Mouse (Mus musculus) right cerebral cortex, postnatal 25 days (tissue): ENCODE measurements around the gene Vdr.
"Not testable (repeated sequence)": the region's sequence is repeated elsewhere in the genome, so short reads cannot be mapped to it uniquely, and the experiment has no call there.

Experiments used
- DNase-seq: peaks from one replicate; pipeline ENCODE4 v3.0.0; 2022

Vdr gene

DNA sequence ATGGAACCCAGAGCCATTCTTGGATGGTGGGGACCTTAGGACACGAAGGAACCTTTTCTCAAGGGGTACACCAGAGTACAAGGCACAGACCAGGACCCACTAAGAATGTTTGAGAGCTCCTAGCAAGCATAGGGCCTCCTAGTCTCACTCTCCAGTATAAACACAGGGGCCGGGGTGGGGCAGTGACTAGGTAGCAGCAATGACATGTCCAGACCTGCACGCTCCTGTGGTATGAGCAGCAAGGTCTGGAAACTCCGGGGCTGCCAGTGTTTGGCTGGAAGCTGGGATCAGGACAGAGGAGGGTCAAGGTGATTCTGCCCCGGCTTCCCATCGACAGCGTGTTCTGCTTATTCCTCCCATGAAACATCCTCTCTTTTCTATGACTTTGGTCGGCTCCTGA lies 34.6 kb downstream of the Vdr start:
- DNase-seq, result no peak

DNA sequence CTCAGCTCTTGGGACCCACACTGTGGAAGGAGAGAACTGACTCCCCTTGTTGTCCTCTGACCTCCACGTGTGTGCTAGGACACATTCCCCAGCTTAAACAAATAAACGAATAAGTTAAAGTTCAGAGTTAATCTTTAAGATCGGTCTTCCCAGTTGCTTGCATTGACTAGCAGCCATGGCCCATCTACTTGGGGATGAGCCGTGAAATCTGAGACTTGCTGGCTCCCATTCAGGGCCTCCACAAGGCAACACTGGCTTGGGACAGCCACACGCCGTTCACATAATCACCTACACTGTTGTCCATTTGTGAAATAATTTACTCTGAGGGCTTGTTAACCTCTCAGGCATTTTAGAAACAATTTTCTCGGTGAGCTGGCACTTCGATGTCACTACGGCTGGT lies 36.7 kb downstream of the Vdr start:
- no peak for DNase-seq

DNA sequence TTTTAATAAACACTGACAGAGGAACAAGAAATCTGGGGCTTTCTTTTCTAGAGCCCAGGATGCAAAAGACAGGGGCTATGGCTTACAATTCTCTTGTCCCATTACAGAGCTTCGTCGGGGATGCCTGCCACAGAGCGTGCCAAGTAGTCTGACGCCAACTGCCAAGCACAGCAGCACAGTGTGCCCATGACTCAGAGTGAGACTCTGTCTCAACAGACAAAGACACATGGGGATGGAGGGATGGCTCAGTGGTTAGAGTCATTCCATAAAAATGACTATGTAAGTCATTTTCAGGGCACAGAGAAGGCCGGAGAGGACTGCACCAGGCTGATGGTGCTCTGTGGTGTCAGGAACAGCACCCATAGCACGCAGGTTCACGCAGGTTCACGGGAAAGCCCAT lies 38.3 kb downstream of the Vdr start:
- no peak for DNase-seq

DNA sequence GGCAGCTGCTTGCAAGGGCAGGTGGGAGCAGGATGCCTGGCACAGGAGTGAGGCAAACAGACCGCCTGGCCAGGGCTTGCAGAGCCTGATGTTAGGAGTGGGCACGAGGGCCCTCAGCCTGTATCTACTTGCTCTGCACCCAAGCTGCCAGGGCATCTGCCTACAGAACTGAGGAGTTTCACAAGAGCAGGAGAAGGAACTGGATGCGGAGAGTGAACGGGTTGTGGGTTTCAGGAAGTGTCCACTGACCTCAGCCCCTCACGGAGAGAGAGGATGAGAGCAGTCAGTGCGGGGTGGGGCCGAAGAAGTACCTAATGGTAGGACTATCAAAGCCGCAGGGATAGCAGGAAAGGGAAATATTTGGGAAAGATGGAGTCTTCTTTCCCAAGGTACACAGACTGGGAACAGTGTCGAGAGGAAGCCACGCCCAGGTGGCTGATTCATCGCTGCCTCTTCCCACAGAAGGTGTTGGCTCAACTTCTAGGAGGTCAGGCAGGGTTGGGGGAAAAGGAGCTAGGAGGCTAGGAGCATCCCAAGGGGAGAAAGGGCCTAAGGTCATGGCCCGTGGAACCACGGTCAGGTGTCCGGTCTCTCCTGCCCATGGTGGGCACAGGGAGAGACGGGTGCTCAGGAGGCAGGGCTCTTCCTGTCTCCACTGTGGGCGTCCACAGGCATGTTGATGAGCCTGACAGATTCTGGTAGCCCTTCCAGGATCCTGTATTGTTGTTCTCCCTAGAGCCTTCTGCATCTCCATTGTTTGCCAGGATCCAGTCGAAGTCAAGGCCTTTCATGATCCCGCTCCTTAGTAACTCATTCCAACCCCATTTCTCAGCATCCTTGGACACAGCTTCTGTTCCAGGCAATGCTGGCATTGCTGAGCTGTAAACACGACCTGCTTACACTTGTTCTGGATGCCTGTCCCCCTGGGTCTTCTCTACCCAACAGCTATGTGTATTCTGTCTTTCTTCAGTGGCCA lies 39.1 kb downstream of the Vdr start:
- no peak for DNase-seq

DNA sequence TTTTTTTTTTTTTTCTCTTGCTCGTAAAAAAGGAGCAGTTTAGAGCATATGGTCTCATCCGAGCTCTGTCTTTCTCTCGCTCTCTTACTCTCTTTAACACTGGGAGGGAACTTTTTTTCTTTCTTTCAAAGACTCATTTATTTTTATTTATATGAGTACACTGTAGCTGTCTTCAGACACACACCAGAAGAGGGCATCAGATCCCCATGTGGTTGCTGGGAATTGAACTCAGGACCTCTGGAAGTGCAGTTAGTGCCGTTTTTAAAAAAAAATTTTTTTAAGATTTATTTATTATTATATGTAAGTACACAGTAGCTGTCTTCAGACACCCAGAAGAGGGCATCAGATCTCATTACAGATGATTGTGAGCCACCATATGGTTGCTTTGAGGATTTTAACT lies 40.3 kb downstream of the Vdr start:
- DNase-seq, result not testable (repeated sequence)

DNA sequence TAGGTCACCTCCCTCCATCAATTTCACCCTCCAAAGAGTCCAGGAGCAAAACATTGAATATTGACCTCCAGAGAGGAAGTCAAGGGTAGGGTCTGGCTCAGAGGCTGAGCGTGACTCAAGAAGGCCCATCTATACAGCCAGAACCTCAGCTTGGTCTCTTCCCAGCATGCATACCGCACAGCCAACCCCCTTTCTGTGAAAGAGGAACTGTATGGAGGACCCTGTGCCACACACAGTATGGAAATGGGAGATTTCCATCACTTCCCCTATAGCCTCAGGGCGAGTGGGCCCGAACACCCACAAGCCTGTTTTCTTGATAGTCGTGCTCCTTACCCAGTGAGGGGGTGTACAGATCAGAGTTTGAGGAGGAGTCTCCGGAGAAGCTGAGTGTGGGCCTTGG lies 41.4 kb downstream of the Vdr start:
- no peak for DNase-seq

DNA sequence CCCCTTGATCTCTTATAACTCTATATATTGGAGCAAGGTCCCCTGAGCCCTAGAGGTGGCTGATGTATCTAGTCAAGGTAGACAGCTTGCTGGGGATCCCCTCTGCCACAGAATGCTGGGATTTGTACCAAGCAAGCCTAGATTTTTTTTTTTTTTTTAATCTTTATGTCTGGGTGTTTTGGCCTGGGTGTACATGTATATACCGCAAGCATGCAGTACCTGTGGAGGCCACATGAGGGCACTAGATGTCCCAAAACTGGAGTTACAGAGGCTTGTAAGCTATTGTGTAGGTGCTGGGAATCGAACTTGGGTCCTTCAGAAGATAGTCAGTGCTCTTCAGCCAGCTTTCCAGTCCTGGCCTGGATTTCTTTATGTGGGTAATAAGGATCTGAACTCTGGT lies 44.4 kb downstream of the Vdr start:
- no peak for DNase-seq

DNA sequence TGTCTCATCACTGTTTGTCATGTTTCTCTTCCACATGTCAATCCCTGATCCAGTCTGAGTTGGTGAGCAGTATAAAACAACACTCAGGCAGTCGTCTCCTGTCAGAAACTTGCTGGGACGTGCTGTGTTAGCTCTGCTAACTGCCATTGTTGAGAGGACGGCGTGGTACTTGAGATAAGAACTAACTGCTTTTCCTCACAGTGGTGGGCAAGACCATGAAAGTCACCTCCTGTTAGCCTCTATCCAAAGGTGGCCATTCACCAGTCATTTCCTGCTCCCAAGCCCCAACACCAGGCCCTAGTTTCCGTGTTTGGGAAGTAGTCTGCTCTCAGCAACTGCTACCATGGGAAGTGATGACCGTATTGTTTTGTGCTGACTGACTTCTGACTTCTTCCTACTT lies 45.3 kb downstream of the Vdr start:
- no peak for DNase-seq

DNA sequence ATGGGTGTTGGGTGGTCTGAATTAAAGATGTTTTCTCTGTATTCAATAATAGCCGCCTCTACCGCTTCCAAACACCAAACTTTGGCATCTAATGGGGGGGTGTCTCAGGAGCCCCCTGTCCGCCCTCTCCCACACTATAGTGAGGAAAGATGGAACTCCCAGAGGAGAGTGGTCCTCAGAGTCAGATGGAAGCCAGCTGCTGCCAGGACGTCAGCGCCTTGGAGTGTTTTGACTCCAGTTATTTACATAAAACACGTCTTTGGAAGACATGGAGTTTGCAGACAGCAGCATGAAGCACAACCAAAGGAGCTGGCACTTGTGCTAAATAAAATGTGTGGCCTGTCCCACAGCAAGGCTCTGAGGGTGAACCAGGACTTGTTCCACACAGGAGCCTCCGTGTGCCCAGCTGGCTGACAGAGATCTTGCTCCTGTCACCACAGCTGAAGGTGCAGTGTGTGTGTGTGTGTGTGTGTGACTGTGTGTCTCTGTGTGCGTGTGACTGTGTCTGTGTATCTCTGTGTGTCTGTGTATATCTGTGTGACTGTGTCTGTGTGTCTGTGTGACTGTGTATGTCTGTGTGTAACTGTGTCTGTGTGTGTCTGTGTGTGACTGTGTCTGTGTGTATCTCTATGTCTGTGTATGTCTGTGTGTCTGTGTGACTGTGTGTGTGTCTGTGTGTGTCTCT lies 45.9 kb downstream of the Vdr start:
- DNase-seq, result no peak

DNA sequence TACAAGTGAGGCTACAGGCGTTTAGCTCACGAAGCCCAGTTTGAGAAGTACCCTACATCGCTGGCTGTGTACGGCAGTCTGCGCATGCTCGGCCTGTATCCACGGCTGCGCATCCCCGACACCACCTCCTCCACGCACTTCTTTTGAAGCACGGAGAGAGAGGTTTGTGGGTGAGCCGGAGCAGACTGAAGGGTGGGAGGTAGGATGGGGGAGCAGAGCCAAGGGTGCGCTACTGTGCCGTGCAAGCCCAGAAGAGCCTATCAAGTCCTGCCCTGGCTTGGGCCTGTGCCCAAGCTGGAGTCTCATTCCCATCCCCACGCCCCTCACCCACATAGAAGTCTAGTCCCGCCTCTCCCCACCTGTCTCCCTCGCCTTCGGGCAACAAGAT lies 46.9 kb downstream of the Vdr start:
- DNase-seq, result peak; percentile 71

DNA sequence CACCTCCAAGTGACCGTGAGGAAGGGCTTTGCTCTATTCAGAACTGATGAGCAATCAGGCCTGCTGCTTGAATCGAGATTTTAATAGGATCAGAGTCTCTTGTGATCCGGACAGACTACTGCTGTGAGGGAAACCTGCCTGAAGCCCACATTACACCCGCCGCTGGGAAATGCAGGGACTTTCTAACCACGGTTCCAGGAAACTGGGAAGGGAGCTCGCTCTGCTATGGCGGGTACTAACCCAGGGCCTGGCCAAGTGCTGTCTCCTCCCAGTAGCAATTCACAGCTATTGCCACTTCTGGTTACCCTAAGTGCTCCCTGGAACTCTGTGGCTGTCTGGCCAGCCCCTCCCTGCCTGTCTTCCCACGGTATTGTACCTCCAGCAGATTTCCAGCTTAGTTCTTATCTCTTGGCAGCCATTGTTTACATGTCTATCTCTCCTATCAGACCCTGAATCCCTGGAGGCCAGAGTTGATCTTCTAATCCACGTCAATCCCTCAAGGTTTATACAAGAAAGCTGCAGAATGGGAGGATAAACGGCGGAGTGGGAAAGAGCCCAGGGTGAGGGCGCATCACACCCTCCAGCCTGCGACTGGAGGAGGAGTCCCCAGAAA lies 47.4 kb downstream of the Vdr start:
- DNase-seq, result no peak

DNA sequence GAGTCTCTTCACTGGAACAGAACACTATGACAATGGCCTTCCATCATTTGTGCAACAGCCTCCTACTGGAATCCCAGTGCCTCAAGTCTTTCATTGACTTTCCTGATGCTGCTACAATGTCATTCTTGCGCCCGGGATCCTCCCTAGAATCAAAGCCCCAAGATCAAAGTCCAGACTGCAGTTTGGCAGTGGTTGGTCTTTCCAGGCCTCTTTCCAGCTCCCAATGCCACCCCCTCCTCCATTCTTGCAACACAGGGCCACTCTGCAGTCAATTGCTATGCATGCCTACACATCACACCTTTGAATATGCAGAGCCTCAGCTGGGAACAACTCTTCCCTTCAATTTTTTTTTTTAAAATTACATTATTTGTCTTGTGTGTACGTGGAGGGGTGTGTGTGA lies 50.1 kb downstream of the Vdr start:
- no peak for DNase-seq

DNA sequence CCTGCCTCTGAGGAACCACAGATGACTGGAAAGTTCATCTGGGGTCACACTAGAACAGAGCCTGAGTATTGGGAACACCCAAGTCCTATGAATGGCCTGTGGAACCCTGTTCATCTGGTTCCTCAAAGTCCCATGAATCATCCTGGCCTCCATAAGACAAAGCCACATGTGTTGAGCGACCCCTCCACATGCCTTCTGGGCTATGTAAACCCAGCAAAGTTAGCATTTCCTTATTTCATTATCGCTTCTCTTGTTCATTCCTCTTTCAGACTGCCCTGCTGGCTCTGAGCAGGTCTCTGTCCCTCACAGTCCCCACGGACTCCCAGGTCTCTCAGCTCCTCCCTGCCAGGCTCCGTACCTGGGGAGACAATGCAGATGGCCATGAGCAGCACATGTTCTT lies 52.0 kb downstream of the Vdr start:
- DNase-seq, result no peak

DNA sequence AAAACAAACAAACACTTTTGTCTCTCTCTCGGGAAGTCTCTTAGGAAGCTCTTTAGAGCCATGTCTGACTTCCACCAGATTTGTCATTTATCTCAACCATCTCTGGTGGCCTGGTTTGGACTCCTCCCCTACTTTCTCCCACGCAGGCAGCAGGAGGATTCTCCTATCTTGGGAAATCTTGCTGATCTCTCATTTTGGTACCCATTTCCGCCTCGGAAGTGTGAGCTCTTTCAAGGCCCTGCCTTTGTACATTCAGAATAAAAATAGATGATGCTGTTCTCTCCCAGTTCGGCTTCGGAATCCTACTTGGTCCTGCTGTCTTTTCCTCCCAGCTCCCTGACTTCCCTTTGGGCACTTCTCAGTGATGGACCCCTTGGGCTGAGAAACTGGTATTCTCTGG lies 55.9 kb downstream of the Vdr start:
- DNase-seq, result no peak

DNA sequence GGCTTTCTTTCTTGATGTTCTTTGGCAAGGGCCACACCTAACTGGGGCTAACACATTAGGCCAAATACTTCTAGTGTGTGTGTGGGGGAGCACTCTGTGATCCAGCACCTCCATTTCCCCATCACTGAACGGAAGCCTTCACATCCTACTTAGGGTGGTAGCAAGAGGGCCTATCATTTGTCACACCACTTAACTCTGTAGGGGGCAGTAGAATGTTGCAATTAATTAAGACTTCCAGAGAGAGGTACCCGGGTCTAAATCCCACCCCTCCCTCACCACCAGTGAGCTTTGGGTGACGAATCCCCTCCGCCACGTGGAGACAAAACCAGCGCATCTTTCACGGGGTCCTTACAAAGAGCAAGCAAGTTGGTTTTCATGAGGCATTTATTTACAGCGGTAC lies 56.4 kb downstream of the Vdr start:
- no peak for DNase-seq

DNA sequence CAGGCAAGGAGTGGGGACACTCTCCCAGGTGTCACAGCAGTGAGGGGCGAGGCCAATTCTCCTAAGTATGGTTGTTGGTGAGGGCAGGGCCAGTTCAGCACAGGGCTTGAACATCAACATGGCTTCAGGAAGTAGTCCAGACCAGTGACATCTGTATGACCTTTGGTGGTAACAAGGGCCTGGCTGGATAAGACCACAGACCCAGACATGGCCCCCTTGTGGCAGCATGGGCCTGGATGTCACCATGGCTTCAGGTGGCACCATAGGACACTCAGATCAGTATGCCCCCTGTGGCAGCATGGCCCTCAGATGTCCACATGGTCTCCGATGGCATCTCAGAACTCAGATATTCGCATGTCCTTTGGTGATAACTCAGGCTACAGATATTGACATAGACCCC lies 58.1 kb downstream of the Vdr start:
- DNase-seq, result no peak

DNA sequence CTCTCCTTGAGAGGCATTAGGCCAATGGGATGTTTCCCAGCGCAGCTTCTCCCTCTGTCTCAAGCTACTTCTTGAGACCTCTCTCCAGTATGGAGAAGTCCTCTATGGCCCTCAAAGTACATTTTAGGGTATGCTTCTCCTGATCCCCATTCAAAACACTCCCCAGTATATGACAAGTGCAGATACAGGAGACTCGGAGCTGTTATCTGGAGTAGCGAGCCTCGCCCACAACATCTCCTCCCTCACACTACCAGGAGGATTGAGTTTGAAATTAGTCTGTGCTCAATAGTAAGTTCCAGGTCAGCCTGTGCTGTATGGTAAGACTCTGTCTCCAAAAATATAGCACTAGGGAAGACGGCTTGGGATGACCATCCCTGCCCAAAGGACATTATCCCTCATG lies 59.4 kb downstream of the Vdr start:
- no peak for DNase-seq

DNA sequence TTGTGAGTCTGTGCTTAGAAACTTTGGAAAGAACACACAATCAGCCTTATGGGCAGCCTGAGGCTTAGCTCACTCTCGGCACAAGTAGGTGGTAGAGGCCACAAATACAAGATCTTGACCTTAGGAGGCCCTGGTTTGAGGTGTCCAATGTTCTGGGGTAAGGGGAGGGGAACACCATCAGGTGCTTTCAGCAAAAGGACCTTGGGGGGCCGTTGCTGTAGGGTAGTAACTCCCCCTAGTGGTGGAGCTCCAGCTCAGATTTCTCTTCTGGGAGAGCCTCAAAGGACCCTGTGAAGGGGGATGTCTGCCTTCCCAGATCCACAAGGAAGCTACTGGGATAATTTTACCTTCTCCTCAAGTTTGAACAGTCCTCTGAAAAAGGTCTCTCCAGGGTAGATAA lies 60.0 kb downstream of the Vdr start:
- no peak for DNase-seq

DNA sequence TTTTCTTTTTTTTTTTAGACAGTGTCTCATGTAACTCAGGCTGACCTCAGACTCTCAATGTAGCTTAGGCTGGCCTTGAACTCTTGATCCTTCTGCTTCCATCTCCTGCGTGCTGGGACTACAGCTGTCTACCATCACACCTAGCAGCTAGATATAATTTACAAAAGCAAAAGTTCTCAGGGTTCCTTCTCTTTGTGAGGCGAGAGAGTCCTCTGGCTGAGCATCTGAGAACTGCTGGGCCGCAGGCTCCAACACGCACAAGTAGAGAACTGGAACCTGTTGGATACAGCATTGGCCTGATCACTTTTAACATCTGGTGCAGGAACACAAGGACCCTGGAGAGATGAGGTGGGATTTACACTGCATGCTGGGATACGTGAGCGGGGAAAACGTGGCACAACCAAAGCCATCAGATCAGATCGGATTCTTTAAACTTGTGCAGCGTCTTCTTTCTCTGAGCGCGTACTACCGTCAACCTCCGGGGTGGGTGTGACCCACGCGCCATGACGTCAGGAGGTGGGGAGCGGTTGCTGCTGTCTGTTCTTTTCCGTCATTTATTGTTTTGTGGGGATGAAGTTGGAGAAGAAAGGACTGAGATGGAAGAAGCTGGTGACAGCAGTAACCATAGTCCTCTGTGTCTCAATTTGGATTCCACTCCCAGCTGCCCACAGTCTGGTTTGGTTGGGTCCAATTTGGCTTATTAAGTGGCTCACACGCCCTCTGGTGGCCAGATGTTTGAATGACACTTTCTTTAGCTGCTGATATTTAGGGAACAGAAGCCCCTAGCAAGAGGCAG lies 61.1 kb downstream of the Vdr start:
- DNase-seq, result peak; percentile 76

DNA sequence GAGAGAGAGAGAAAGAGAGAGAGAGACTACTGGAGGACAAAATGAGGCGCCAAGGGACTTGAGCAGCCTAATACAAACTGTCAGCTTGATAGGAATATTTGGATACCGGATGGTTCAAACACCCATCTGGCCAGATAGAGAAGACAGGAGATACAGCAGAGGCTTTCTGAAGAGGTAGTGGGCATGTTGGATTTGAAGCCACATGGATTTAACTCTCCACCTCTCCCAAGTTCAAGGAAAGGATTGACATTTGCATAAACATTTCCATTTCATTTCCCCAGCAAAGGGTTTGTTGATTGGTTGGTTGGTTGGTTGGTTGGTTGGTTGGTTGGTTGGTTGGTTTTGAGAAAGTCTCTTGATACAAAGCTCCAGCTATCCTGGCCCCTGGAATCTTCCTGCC lies 62.6 kb downstream of the Vdr start:
- DNase-seq, result no peak

DNA sequence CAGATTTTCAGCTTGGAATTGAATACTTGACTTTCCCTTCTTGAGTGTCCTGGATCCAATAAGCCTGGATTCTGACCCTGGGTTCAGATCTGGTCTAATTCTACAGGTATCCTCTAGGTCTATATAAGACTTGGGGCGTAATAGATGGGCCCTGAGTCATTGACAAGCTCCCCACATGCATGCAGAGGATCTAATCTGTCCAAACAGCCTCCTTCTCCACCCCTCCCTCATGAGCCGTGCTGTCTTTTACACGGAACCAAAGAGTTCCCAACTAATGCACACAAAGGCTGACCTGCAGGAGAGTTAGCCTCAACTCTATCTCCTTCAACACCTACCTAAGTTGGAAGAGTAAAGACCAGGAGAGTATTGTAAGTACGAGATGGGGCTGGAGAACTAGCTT lies 63.1 kb downstream of the Vdr start:
- no peak for DNase-seq

DNA sequence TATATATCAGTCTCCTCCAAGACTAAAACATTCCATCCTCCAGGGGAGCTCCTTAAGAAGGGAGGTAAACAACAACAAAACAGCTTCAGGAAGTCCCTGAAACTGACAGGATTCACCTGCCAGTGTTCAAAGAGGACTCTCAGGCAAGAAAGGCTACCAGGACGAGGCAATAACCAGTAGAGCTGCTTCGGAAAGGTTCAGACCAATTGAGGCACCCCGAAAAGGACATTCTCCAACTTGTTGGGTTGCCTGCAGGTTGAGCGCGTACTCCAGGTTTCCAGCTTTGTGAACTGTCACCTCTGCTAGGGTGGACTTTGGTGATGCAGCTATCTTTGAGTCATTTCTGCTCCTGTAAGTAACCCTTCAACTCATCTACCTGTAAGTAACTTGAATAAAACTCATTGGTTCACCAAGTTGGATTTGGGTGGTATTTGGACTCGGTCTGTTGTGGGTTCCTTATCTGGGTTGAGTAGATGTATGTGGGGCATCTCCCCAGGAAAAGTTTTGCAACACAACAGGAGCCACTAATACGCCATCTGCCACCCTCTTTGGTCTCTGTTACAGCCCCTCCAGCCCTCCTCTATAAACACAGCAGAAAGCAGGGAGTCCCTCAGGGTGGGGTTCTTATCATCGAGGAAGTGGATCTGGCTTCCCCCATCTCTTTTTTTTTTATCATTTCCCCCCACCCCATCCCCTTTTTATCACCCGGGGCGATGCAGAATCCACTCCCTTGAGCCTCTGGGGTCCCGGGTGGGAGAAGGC lies 64.1 kb downstream of the Vdr start:
- no peak for DNase-seq
